Mouse (Mus musculus) cerebellum, adult 9-11 months (tissue): ENCODE measurements around the gene Gm960.

ENCODE experiments used
- DNase-seq: peaks from one replicate; pipeline ENCODE4 v3.0.0; 2022

Gene Gm960

DNA sequence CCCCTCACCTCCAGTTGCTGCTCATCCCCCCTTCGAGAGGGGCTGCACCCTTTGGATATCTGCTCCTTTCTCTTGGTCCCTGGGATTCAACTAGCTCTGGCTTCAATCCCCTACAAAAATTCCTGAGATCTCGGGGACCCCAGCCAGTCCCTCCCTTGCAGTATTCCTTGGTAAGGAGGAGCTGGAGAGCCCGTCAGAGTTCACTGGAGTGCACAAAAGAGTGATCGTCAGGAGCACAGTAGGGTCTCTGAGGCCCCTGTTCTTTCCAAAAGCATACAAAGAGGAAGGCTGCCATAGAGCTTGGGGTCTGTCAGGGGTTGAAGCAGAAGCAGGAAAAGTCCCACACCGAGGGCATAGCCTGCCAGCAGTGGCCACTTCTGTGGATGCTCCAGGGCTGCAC, 75.7 kb downstream of the Gm960 start:
- DNase-seq = peak; percentile 25

DNA sequence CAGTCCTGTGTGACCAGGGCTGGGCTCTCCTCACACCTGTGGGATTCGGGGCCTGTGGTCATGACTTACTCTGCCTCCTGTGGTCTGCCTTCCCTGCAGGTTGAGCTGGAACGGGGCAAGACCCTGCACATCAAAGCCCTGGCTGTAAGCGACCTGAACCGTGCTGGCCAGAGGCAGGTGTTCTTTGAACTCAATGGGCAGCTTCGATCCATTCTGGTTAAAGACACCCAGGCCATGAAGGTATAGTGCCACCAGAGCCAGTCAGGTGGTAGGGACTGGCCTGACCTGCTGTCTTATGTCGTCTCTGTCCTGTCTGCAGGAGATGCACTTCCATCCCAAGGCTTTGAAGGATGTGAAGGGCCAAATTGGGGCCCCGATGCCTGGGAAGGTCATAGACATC, 77.7 kb downstream of the Gm960 start:
- DNase-seq = peak; percentile 15

DNA sequence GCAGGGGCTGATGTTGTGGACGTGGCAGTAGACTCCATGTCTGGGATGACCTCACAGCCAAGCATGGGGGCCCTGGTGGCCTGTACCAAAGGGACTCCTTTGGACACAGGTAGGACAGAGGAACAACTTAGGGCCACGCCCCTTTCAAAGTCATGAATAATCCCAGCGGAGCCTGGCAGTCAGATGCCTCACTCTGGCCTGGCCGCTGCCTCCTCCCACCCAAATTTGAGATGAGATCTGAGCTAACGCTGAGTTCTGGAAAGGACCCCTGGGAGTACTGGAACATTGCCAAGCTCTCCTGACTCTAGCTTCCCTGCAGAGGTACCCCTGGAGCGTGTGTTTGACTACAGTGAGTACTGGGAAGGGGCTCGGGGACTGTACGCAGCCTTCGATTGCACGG, 79.0 kb downstream of the Gm960 start:
- peak; percentile 49 for DNase-seq

DNA sequence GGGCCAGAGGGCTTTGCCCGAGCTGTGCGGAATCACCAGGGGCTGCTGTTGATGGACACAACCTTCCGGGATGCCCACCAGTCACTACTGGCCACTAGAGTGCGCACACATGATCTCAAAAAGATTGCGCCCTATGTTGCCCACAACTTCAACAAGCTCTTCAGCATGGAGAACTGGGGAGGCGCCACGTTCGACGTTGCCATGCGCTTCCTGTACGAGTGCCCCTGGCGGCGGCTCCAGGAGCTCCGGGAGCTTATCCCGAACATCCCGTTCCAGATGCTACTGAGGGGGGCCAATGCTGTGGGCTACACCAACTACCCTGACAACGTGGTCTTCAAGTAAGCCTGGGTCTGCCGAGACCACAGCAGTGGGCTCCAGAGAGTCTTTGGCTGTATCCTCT, 80.3 kb downstream of the Gm960 start:
- DNase-seq = no peak

DNA sequence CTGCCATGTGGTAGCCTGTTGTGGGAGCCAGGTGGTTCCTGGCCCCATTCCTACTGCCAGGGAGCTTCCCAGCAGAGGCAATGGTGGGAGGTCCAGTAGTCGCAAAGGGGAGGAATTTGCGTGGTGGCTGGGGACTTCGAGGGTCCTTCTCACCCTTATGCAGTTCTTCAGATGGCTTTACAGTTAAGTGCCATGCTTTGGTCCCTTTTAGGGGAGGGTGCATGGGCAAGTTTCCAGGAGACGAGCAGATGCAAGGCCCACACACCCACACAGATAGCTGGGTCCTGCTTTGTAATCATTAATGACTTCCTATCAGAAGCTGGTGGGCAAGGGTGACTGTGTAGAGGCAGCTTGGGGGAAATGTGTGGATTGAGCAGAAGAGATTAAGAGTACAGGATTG, 81.9 kb downstream of the Gm960 start:
- DNase-seq = peak; percentile 59

DNA sequence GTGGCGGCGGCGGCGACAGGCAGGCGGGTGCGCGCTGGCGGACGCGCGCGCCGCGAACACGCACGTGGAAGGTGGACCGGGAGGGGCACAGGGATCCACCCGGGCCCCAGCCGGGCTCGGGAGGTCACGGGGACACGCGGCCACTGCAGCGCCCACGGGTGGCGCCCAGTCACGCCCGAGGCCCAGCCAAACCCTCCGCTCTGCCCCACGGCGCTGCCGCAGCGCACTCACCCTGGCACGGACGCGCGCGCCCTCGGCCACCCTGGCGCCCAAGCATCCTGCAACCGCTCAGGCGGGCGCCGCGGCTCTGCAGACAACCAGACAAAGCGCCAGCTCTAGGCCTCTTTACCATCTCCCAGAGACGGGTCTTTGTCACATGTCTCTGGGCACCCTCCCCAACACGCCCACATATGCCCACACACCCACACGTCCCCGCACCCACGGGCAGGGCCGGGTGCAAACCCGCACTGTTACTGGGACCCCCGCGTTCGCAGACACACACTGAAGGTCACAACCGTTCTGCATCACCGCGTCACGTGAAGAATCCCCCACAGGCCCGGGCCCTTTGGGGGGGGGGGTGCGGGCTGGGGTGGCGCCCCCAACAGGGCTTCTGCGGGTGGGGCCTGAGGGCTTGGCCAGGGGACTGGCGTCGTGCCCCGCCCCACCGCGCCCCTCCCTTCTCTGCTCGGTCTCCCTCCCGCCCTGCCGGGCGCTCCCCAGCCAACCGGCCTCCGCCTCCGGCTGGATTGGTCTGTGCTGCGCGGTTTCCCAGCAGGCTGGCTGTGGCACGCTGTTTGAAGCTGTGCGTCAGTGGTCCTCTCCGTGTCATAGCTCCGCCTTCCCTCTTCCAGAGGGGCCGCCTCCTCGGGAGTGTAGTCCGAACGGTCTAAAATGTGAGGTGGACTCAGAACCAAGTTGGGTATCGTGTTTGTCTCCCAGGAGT, 83.0 kb downstream of the Gm960 start, which contains the start of gene Lrfn4:
Gene Lrfn4, minus strand, starts transcription at position 517 of the 943 bp plus-strand sequence.
- peak; percentile 92 for DNase-seq

DNA sequence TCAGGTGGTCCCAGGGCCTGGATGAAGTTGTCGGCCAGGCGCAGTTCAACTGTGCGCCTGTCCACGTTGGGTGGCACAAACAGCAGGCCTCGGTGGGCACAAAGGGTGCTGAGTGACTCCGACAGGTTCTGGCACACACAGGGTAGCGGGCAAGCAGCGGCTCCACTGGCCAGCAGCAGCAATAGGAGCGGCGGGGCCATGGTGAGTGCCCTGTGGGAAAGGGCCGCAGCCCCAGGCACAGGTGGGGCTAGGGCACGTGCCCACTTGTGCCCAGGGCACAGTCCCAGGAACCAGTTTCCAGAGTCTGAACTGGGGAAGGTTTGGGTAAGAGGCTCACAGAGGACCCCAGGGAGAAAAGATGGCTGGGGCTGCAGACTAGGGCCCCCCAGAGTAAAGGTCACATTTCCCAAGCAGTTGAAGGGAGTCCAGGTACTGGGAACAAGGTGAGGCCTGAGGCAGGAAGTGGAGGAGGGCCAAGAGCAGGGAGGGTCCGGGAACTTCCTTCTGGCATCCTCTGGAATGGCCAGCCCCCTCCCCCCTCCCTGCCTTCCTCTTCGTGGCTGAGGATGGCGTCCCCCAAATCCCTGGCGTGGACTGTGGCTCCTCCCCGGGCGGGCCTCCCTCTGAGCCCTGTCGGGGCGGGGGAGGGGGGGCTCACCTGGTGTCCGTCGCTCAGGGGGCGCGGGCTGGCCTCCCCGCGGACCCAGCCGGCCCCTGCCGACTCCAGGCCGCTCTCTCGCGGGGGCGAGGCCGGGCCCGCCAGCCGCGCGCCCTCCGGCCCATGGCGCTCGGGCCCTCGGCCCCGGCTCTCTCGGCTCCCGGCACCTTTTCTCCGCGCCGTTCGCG, 83.9 kb downstream of the Gm960 start:
- peak; percentile 71 for DNase-seq

DNA sequence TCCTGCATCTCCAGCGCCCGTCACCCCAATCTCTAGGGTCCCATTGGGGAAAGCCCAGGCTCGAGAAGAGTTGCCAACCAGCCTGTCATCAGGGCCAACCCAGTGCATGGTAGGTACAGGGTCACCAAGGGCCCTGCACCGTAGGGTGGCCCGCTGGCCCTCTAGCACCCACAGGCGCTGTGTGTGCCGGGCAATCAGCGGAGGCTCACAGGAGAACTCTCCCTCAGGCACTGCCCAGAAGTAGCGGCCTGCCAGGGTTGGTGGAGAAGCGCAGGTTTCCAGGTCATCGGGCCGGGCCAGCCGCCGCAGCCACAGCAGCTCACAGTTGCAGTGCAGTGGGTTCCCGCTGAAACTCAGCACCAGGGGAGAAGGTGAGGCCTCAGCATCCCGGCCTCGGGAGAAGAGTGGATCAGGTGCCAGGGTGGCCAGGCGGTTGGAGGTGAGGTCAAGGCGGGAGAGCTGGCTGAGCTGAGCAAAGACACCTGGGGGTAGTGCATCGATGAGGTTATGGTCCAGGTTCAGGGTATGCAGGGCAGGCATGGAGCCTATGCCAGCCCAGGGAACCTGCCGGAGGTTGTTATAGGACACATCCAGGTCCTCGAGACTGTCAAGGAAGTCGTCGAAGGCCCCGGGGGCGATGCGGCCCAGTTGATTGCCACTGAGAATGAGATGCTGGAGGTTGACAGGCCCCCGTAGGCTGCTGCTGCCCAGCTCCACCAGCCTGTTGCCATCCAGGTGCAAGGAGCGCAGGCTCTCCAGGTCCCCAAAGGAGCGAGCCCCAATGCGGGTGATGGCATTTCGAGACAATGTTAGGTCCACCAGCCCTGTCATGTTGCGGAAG, 84.8 kb downstream of the Gm960 start:
- DNase-seq = peak; percentile 59

DNA sequence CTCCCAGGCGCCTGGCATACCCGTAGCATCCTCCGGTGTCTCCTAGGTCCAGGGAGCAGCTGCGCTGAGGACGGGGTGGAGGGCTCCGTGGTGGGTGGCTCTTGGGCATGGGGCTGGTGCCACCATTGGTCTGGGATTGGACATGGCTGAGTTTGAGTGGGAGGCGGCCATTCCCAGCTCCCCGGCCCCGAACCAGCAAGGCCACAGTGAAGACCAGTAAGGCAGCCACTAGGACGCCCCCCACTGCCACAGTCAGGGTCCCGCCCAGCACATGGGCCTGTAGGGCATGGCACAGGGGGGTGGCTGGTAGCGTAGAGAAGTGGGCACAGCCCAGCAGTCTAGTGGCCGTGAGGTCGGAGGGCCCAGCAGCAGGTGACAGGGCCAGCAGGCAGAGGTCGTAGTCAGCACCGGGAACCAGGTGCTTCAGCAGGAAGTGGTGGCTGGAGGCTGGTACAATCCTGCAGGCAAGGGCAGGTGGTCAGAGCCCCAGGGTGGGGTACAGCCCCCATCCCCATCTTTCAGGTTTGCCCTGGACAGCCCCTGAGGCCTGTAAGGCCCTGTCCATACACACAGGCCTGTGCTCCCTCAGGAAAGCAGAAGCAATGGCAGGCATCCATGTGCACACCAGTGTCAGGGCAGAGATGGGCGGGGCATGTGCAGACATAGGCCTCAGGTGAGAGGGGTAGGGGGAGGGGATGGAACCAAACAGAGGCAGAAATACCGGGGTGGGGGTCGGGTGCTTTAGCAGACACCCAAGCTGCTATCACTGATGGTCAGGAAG, 86.1 kb downstream of the Gm960 start:
- peak; percentile 57 for DNase-seq

DNA sequence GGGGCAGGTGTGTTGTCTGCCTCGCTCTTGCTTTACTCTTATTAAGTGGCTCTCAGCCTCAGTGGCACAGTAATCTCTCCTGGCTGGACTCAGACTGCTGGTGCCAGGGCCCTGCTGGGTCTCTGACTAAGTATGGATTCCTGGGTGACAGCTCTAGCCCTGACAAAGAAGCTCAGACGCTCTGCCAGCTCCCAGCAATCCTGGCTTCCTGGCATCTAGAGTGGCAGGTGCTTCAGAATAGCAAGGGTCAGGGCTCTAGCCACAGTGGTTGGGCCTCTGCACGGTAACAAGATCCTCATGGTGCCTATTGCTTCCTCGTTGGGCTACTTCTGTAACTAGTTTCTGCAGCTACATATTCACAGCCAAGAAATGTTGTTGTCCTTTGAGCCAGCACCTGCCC, 88.4 kb downstream of the Gm960 start:
- DNase-seq = no peak

DNA sequence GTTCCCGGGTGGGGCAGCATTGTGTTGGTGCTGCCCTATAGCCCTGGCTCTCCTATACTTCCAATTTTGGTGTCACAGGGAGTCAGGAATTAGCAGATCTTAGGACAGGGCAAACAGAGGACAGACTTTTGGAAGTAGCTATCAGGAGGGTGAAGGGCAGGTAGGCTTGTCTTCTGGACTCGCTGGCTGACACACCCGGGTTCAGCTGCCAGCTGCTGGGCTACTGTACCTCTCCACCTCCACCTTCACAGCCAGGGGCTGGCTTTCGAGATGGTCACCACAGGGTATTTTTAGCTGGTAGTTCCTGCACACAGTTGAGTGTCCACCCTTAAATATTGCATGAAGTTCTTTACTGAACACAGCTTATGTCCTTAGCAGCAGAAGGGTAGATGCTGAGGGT, 90.0 kb downstream of the Gm960 start:
- no peak for DNase-seq

DNA sequence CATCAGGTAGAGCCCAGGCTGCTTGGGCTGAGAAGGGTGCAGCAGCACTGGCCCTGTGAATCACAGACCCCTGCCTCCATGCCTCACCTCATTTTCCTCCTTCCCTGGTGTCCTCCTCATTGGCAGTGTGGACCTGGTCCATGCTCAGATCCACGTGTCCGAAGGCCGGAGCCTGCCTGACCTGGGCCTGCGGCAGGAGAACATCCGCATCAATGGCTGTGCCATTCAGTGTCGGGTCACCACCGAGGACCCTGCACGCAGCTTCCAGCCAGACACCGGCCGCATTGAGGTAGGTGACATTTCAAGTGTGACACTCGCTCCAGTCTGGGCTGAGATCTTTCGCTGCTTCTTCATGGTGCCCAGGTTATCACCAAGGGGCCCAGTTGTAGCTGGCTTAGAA, 91.1 kb downstream of the Gm960 start:
- no peak for DNase-seq

DNA sequence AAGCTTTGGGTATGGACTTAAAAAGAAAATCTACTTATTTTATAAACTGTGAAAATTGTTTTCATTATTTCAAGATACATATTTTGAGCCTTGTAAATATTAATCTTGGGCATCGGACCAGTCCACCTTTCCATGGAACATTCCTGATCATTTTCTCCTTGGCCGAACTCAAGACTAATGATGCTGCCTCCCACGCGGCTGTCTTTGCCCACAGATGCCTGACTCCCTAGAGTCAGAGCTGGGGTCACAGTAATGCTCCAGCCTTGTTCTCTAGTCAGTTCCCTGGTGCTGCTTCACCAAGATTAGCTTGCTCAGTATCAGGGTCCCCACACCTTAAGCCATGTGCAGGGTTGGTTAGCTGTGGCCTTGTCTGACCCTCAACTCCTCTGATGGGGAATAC, 92.8 kb downstream of the Gm960 start:
- DNase-seq = no peak

DNA sequence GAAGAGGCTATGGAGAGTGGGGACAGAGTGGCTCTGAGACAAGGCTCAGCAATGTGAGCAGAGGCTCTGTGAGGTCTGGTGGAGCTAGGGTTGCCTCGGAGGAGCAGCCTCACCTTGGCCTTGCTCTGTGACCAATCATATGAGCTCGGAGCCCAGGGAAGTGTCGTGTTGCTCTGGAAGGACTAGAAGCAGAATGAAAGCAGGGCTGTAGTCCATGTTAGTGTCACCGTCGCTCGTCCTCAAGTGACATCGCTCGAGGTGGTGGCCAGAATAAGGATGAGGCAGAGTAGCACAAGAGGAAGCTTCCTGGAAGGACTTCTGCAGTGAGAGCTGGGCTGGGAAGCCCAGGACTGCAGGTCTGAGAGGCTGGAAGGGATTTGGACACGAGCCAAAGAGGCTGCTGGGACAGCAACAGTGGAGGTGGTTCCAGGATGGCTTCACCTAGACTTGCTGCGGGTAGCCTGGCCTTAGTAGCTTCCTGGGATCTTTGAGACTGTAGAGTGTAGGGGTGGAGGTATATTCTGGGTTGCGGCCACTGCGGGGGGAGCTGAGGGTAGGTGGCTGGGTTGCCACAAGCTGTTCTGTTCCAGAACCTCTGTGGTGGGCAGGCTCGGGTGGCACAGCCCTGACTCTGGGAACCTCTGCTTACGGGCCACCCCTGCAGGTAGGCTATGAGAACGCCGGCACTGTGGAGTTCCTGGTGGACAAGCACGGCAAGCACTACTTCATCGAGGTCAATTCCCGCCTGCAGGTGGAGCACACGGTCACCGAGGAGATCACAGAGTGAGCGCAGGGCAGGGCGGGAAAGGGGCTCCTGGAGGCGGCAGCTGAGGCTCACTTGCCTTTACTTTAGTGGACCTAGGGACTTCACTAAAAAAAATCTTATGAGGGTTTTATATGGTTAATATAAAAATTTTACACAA, 94.4 kb downstream of the Gm960 start:
- DNase-seq = peak; percentile 50

DNA sequence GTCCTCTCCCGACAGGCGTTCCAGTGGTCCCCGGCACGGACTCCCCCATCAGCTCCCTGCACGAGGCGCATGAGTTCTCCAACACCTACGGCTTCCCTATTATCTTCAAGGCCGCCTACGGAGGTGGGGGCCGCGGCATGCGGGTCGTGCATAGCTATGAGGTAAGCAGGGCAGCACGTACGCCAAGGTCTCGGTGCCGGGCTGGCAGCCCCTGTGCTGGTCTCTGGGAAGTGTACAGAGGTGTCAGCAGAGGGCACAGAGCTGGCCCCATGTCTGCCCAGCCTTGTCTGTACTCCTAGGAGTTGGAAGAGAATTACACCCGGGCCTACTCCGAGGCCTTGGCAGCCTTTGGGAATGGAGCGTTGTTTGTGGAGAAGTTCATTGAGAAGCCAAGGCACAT, 96.0 kb downstream of the Gm960 start:
- DNase-seq = no peak

DNA sequence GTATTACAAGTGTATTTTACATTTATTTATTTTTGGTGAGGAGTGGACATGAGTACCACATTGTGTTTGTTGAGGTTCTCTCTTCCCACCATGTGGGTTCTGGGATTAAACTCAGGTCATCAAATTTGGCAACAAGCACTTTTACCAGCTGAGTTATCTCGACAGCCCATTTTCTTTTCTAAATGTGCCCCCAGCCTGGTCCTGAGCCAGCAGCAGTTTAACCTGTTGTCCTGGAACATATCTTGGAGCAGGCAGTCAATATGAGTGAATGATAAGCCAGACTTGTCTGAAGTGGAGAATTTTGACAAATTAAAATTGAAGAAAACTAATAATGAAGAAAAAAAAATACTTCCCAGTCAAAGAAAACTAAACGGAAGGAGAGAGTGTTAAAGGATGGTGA, 102.4 kb downstream of the Gm960 start:
- no peak for DNase-seq

DNA sequence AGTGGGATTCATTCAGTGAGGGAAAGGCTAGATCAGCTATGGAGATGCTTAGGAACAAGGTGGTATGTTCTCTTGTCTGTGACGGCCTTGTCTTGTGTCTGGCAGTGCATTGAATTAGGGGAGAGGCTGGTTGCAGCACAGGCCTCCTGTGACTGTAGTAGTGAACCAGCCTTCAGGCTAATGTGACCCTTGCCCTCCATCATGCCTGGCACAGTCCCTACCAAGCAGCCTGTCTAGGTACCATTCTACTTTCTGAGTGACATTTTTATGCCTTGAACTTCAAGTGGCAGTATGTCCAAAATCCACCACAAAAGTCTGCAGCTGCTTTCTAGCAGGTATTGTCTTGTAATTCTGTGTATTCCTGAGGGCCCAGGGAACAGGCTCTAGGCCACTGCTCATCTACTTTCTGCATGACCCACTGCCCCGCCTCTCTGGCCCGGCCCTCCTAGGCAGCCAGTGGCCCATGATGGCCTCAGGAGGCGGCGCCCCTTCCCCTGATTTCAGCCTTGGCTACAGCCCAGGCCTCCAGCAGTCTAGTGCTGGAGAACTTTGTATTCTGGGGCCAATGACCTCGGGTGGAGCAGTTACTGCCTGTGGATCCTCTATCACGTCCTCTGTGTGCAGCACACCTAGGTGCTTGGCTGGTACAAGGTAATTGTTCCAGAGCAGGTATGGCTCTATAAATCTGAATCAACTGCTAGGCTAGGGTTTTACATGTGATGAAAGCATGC, 104.5 kb downstream of the Gm960 start:
- DNase-seq = no peak

DNA sequence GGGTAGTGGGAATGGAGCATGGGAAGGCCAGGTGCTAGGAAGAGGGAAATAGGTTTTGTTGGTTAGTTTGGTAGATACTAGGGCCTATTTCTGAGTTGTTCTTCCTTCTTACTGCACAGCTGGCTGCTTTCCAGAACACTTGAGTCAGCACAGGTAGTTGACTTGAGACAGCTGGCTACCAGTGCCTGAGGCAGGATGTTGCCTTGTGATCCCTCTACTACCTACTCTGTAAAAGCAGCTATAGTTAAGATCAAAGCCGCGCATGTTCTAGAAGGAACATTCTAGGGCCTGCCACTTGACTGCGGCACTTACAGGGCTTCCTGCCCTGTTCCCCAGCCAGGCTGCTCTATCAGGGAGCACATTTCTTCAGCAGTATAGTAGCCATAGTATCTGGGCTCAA, 108.4 kb downstream of the Gm960 start:
- DNase-seq = no peak

DNA sequence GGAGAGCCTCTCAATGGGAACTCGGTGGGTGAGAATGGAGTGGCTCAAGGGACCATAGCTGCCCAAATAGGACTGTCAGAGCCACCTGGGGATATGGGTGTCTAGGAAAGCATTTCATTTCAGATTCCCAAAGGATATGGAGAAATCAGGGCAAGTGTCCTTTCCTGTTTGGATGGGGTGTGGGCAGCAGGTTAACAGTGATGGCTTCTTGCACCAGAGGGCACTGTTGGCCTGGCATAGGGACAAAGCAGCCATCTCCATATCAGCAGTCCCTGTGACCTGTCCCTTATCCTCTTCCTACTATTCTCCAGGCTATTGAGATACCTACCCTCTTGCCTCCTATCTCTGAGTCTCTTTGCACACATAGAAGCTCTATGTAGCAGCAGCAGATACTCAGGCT, 109.4 kb downstream of the Gm960 start:
- no peak for DNase-seq

DNA sequence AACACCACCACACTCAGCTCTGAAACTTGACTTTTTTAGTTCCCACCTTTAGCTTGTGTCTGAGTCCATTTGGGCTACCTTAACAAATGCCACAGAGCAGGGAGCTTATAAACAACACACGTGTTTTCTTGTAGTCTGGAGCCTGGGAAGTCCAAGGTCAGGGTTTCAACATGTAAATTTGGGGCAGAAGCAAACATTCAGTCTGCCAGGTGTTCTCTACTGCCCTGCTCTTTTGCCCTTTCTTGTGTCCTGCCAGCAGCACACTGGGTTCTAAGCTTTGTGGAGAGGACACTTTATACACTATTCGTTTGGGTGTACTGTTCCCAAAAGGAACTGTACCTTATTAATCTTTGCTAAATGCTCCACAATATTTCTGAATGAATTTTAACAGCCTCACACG, 110.0 kb downstream of the Gm960 start:
- no peak for DNase-seq
